Mouse (Mus musculus): ENCODE data around the gene Klhl22. TPM values are rescaled to one million over a fixed set of nuclear protein-coding genes. Genes with fewer than 3 reads are reported as not detected.

Gene Klhl22
- 10 to 100 TPM; 12.4 to 15.8 TPM for total RNA-seq (2023)

GRCm38 (mm10) chr16:17759344-17759773, at the start of gene Klhl22:
Klhl22 (plus strand) TSS chr16:17759618.

GRCm38 (mm10) chr16:17732841-17733340, 26.5 kb upstream of the Klhl22 start, which contains the start of gene Med15:
Med15 (minus strand) TSS chr16:17732891.

GRCm38 (mm10) chr16:17796971-17797811, 37.8 kb downstream of the Klhl22 start, which contains the start of gene Scarf2:
Scarf2 (plus strand) TSS chr16:17797282.

GRCm38 (mm10) chr16:17832821-17833220, 73.4 kb downstream of the Klhl22 start, which contains the start of gene B830017H08Rik:
B830017H08Rik (plus strand) TSS chr16:17833121.

DNA sequence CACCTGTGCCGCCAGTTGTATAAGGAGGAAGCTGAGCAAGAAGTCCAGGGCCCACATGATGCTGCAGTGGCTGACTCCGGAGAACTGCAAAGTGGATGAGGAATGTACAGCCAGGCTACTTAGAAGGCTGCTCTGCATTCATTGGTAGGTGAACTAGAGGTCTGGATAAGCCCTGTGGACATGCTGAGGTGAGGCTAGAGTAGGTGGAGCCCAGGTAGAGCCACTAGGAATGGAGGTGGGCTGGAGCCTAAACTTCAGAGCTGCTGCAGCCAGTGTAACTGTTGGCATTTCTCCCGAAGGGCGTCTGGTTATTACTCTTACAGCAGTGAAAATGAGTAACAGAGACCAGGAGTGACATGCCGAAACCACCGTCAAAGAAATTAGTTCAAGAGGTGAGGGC, 78.6 kb downstream of the Klhl22 start, which contains the start of gene Car15:
Gene Car15, minus strand, starts transcription at position 314 of the 400 bp plus-strand sequence.

Other genes with a start within 250 kb of the Klhl22 start
- 10 to 100 TPM; 16.0 to 19.1 TPM for gene Thap7, start 228.5 kb upstream of the Klhl22 start, total RNA-seq (2023)
- under 1 TPM in 1 of 2 experiments, not detected in 1; 0.20 TPM for gene Lrrc74b, start 198.4 kb upstream of the Klhl22 start, total RNA-seq (2023)
- not detected for gene P2rx6, start 197.7 kb upstream of the Klhl22 start, total RNA-seq (2023)
- gene Slc7a4, start 176.4 kb upstream of the Klhl22 start, total RNA-seq (2023): under 1 TPM; 0.38 to 0.77 TPM
- 10 to 100 TPM; 24.6 to 30.2 TPM for gene Smpd4, start 140.3 kb upstream of the Klhl22 start, total RNA-seq (2023)
- 1 to 10 TPM; 1.0 to 1.5 TPM for gene Ccdc74a, start 113.1 kb upstream of the Klhl22 start, total RNA-seq (2023)
- gene Med15, start 26.7 kb upstream of the Klhl22 start, total RNA-seq (2023): 10 to 100 TPM; 72.6 to 88.4 TPM
- under 1 TPM; 0.31 to 0.59 TPM for gene Scarf2, start 37.7 kb downstream of the Klhl22 start, total RNA-seq (2023)
- gene B830017H08Rik, start 73.5 kb downstream of the Klhl22 start, total RNA-seq (2023): not detected
- gene Car15, start 78.7 kb downstream of the Klhl22 start, total RNA-seq (2023): 1 to 10 TPM; 3.7 to 6.8 TPM
- gene Gm20518, start 132.1 kb downstream of the Klhl22 start, total RNA-seq (2023): under 1 TPM; 0.33 to 0.73 TPM
- not detected for gene Tssk1, start 134.6 kb downstream of the Klhl22 start, total RNA-seq (2023)
- 10 to 100 TPM; 40.7 to 40.8 TPM for gene Dgcr2, start 138.9 kb downstream of the Klhl22 start, total RNA-seq (2023)
- gene Tssk2, start 139.0 kb downstream of the Klhl22 start, total RNA-seq (2023): not detected
- gene Ess2, start 151.7 kb downstream of the Klhl22 start, total RNA-seq (2023): 10 to 100 TPM; 19.6 to 19.9 TPM
- gene Gsc2, start 155.4 kb downstream of the Klhl22 start, total RNA-seq (2023): not detected
- 10 to 100 TPM; 16.1 to 18.1 TPM for gene Slc25a1, start 168.6 kb downstream of the Klhl22 start, total RNA-seq (2023)
- gene Vpreb2, start 220.8 kb downstream of the Klhl22 start, total RNA-seq (2023): 1 to 10 TPM in 1 of 2 experiments, not detected in 1; 1.5 TPM